Mouse (Mus musculus) stomach, embryonic 16.5 days (tissue): Measurements from ENCODE around the gene Klk10. TPM values are rescaled to one million over a fixed set of nuclear protein-coding genes. Genes with fewer than 3 reads are reported as not detected.

ENCODE experiments used
- ATAC-seq: fragments of 200-750 bp; cut with Nextera tagmentation; 2 replicates; pipeline ENCODE4 v1.8.0; 2017; ENCODE audit warnings: moderate number of reproducible peaks, moderate TSS enrichment; ENCODE audit not compliant: insufficient read depth, low FRiP score
- H3K27ac ChIP-seq: fragments of 300-500 bp; sonication (generic); 2 replicates; pipeline ENCODE4 v1.5.1; 2014; ENCODE audit warnings: low read length
- H3K27me3 ChIP-seq: fragments of 300-500 bp; sonication (generic); 2 replicates; pipeline ENCODE4 v1.6.1; 2014; ENCODE audit warnings: low read length, control low read depth, mixed read lengths; ENCODE audit not compliant: control insufficient read depth, insufficient read depth
- H3K36me3 ChIP-seq: fragments of 300-500 bp; sonication (generic); 2 replicates; pipeline ENCODE4 v1.6.1; 2014; ENCODE audit warnings: low read length; ENCODE audit not compliant: control insufficient read depth, insufficient read depth
- H3K4me1 ChIP-seq: fragments of 300-500 bp; sonication (generic); 2 replicates; pipeline ENCODE4 v1.6.1; 2014; ENCODE audit warnings: low read length, control low read depth, mixed read lengths; ENCODE audit not compliant: control insufficient read depth, insufficient read depth
- H3K4me2 ChIP-seq: fragments of 300-500 bp; sonication (generic); 2 replicates; pipeline ENCODE4 v1.6.1; 2014; ENCODE audit warnings: low read depth, low read length, mixed read lengths
- H3K4me3 ChIP-seq: fragments of 300-500 bp; sonication (generic); replicated peaks from 2 replicates; pipeline ENCODE4 v1.5.1; 2014; ENCODE audit warnings: mild to moderate bottlenecking, low read length
- H3K9ac ChIP-seq: fragments of 300-500 bp; sonication (generic); 2 replicates; pipeline ENCODE4 v1.6.1; 2014; ENCODE audit warnings: low read length
- H3K9me3 ChIP-seq: fragments of 300-500 bp; sonication (generic); replicated peaks from 2 replicates; pipeline ENCODE4 v1.6.1; 2016; ENCODE audit warnings: low read length, control low read depth; ENCODE audit not compliant: control insufficient read depth
- WGBS: fragments of 180-500 bp; shearing (Covaris S2); extraction: QIAGEN DNeasy Blood & Tissue Kit; methylation state at CpG from one replicate; pipeline ENCODE4 v1.1.7; 2014; 5-methylcytosine and 5-hydroxymethylcytosine counted together
- polyA plus RNA-seq: library from polyadenylated mRNA; unstranded; fragments of >200 nt; fragmentation: Nextera tagmentation; extraction: Ambion mirVana; gene quantifications from 2 replicates; pipeline ENCODE4 v1.2.1, GENCODE M21; 2015

The Klk10 gene
- polyA plus RNA-seq, result 42.4 and 129 TPM in 2 replicates

GRCm38 (mm10) chr7:43780746-43781145, at the start of gene Klk10:
Gene Klk10 (plus strand): TSS chr7:43781035.
- Histone ChIP-seq H3K4me3 (peak within 1 kb of the TSS; percentile 13; the same call in 1 of the 2 replicates), H3K9me3 (no peaks in the 10 kb centered on the region), H3K4me1 (peaks cover 8% of the 10 kb centered on the region; the same call in 1 of the 2 replicates), H3K27me3 (no peaks in the 10 kb centered on the region), H3K9ac (no peak within 1 kb of the TSS; the same call in 1 of the 2 replicates), H3K36me3 (no peaks in the 10 kb centered on the region), H3K27ac (peak within 1 kb of the TSS; percentile 83), H3K4me2 (peak within 1 kb of the TSS; percentile 39)
- 37% methylated on average over 5 of the region's 5 CpGs for WGBS
- 0 out of 2 replicates have a peak, but pooled peaks have one; percentile 12 for ATAC-seq

- H3K4me1 ChIP-seq, result 0 out of 2 replicates have a peak, but pooled peaks cover 5% of the 10 kb centered on the region
- no peak overlapping the region for H3K4me2 ChIP-seq
- no peak for ATAC-seq
- H3K27me3 ChIP-seq, result no peaks in the 10 kb centered on the region
- H3K9ac ChIP-seq, result no peak overlapping the region
- no peak overlapping the region for H3K4me3 ChIP-seq
- WGBS, result 62% methylated on average over 1 of the region's 1 CpGs
- no peaks in the 10 kb centered on the region for H3K9me3 ChIP-seq
- no peaks in the 10 kb centered on the region for H3K36me3 ChIP-seq
- H3K27ac ChIP-seq, result no peak overlapping the region
Observed at GRCm38 (mm10) chr7:43747788-43748187, 33.0 kb upstream of the Klk10 start.

- H3K4me3 ChIP-seq, result no peak overlapping the region
- H3K4me2 ChIP-seq, result no peak overlapping the region
- 0 out of 2 replicates have a peak, but pooled peaks cover 1% of the 10 kb centered on the region for H3K4me1 ChIP-seq
- H3K36me3 ChIP-seq, result no peaks in the 10 kb centered on the region
- no peak overlapping the region for H3K27ac ChIP-seq
- H3K9ac ChIP-seq, result no peak overlapping the region
- 47% methylated on average over 2 of the region's 2 CpGs for WGBS
- no peak for ATAC-seq
- no peaks in the 10 kb centered on the region for H3K27me3 ChIP-seq
- no peaks in the 10 kb centered on the region for H3K9me3 ChIP-seq
Observed at GRCm38 (mm10) chr7:43752806-43753205, 28.0 kb upstream of the Klk10 start.

- H3K9ac ChIP-seq, result no peak overlapping the region
- 45% methylated on average over 8 of the region's 8 CpGs for WGBS
- H3K27ac ChIP-seq, result no peak overlapping the region
- H3K4me3 ChIP-seq, result no peak overlapping the region
- H3K4me1 ChIP-seq, result no peaks in the 10 kb centered on the region
- ATAC-seq, result no peak
- no peaks in the 10 kb centered on the region for H3K9me3 ChIP-seq
- no peaks in the 10 kb centered on the region for H3K36me3 ChIP-seq
- H3K4me2 ChIP-seq, result no peak overlapping the region
- H3K27me3 ChIP-seq, result no peaks in the 10 kb centered on the region
Observed at GRCm38 (mm10) chr7:43766484-43766883, 14.4 kb upstream of the Klk10 start.

- no peaks in the 10 kb centered on the region for H3K4me1 ChIP-seq
- H3K9ac ChIP-seq, result no peak within 1 kb of the TSS
- H3K27me3 ChIP-seq, result no peaks in the 10 kb centered on the region
- H3K4me3 ChIP-seq, result no peak within 1 kb of the TSS
- H3K36me3 ChIP-seq, result no peaks in the 10 kb centered on the region
- no peaks in the 10 kb centered on the region for H3K9me3 ChIP-seq
- ATAC-seq, result no peak
- H3K27ac ChIP-seq, result no peak within 1 kb of the TSS; the same call in 1 of the 2 replicates
- 67% methylated on average over 4 of the region's 4 CpGs for whole genome bisulfite sequencing
- H3K4me2 ChIP-seq, result no peak within 1 kb of the TSS
Observed at GRCm38 (mm10) chr7:43768597-43768996, 12.2 kb upstream of the Klk10 start, which contains the start of gene Klk12. Gene Klk12 (plus strand): TSS chr7:43768897.

- 88% methylated on average over 8 of the region's 8 CpGs for WGBS
- no peak for ATAC-seq
- H3K9ac ChIP-seq, result no peak overlapping the region
- no peak overlapping the region; the same call in 1 of the 2 replicates for H3K27ac ChIP-seq
- H3K4me2 ChIP-seq, result no peak overlapping the region
- no peaks in the 10 kb centered on the region for H3K36me3 ChIP-seq
- no peak overlapping the region for H3K4me3 ChIP-seq
- H3K27me3 ChIP-seq, result no peaks in the 10 kb centered on the region
- H3K4me1 ChIP-seq, result no peaks in the 10 kb centered on the region
- no peaks in the 10 kb centered on the region for H3K9me3 ChIP-seq
Observed at GRCm38 (mm10) chr7:43769636-43770035, 11.2 kb upstream of the Klk10 start.

GRCm38 (mm10) chr7:43770701-43771100, 10.1 kb upstream of the Klk10 start:
- Histone ChIP-seq H3K36me3 (no peaks in the 10 kb centered on the region), H3K9me3 (no peaks in the 10 kb centered on the region), H3K27me3 (no peaks in the 10 kb centered on the region), H3K4me1 (no peaks in the 10 kb centered on the region), H3K27ac (no peak overlapping the region), H3K4me2 (no peak overlapping the region), H3K4me3 (no peak overlapping the region), H3K9ac (no peak overlapping the region)
- 93% methylated on average over 10 of the region's 10 CpGs for WGBS
- ATAC-seq, result no peak

GRCm38 (mm10) chr7:43771916-43772315, 8.9 kb upstream of the Klk10 start:
- Histone ChIP-seq H3K36me3 (no peaks in the 10 kb centered on the region), H3K4me3 (no peak overlapping the region), H3K9me3 (no peaks in the 10 kb centered on the region), H3K27ac (no peak overlapping the region), H3K4me1 (no peaks in the 10 kb centered on the region), H3K4me2 (no peak overlapping the region), H3K9ac (no peak overlapping the region), H3K27me3 (no peaks in the 10 kb centered on the region)
- ATAC-seq, result no peak
- WGBS, result 90% methylated on average over 6 of the region's 6 CpGs

- no peak overlapping the region for H3K9ac ChIP-seq
- no peaks in the 10 kb centered on the region for H3K9me3 ChIP-seq
- no peak overlapping the region for H3K27ac ChIP-seq
- ATAC-seq, result no peak
- H3K4me2 ChIP-seq, result no peak overlapping the region
- 78% methylated on average over 3 of the region's 3 CpGs for WGBS
- H3K4me3 ChIP-seq, result no peak overlapping the region
- no peaks in the 10 kb centered on the region for H3K4me1 ChIP-seq
- no peaks in the 10 kb centered on the region for H3K27me3 ChIP-seq
- H3K36me3 ChIP-seq, result no peaks in the 10 kb centered on the region
Observed at GRCm38 (mm10) chr7:43772901-43773300, 7.9 kb upstream of the Klk10 start.
